Mouse (Mus musculus): ENCODE results near the gene Crygn. TPM values are rescaled to one million over a fixed set of nuclear protein-coding genes. Genes with fewer than 3 reads are reported as not detected.
"Not testable (repeated sequence)": the region's sequence is repeated elsewhere in the genome, so short reads cannot be mapped to it uniquely, and the experiment has no call there.

Crygn gene
- polyA plus RNA-seq, 1 experiment from 2014 or later = not detected

GRCm38 (mm10) chr5:24779321-24779720, 21.5 kb upstream of the Crygn start:
- ATAC-seq (ENCODE audit: insufficient number of reproducible peaks, insufficient read depth, low FRiP score, low TSS enrichment, low read depth) = no peak

GRCm38 (mm10) chr5:24778843-24779140, 21.0 kb upstream of the Crygn start:
- WGBS = 43% methylated on average over 13 of the region's 13 CpGs
- Histone ChIP-seq H3K4me1 (replicated peaks) (peaks cover 4% of the 10 kb centered on the region), H3K9ac (replicated peaks) (no peak overlapping the region), H3K9me3 (0 out of 2 replicates have a peak, but pooled peaks cover 9% of the 10 kb centered on the region), H3K4me2 (peak overlapping the region; percentile 22), H3K27ac (no peak overlapping the region), H3K27me3 (peaks cover 12% of the 10 kb centered on the region), H3K4me3 (replicated peaks) (no peak overlapping the region), H3K36me3 (no peaks in the 10 kb centered on the region)
- ATAC-seq (ENCODE audit: insufficient number of reproducible peaks, insufficient read depth, low FRiP score, low TSS enrichment, low read depth) = no peak; the same call in 1 of the 2 replicates

More at GRCm38 (mm10) chr5:24779321-24779720, 21.5 kb upstream of the Crygn start:
- Histone ChIP-seq H3K27me3 (peaks cover 12% of the 10 kb centered on the region), H3K4me3 (replicated peaks) (no peak overlapping the region), H3K4me2 (no peak overlapping the region), H3K27ac (no peak overlapping the region), H3K9ac (replicated peaks) (no peak overlapping the region), H3K9me3 (0 out of 2 replicates have a peak, but pooled peaks cover 8% of the 10 kb centered on the region), H3K36me3 (no peaks in the 10 kb centered on the region), H3K4me1 (replicated peaks) (peaks cover 4% of the 10 kb centered on the region)

GRCm38 (mm10) chr5:24778082-24778842, 20.5 kb upstream of the Crygn start:
- no peak for ATAC-seq (ENCODE audit: insufficient number of reproducible peaks, insufficient read depth, low FRiP score, low TSS enrichment, low read depth)
- H3K27me3 ChIP-seq = peaks cover 12% of the 10 kb centered on the region
- peaks cover 4% of the 10 kb centered on the region for H3K4me1 ChIP-seq (replicated peaks)
- H3K36me3 ChIP-seq = no peaks in the 10 kb centered on the region
- no peak overlapping the region for H3K9ac ChIP-seq (replicated peaks)
- 30% methylated on average over 17 of the region's 17 CpGs for WGBS
- no peak overlapping the region for H3K4me3 ChIP-seq (replicated peaks)
- 0 out of 2 replicates have a peak, but pooled peaks cover 9% of the 10 kb centered on the region for H3K9me3 ChIP-seq
- H3K27ac ChIP-seq = no peak overlapping the region
- peak overlapping the region; percentile 22 for H3K4me2 ChIP-seq

GRCm38 (mm10) chr5:24776681-24777080, 18.9 kb upstream of the Crygn start:
- WGBS = 63% methylated on average over 4 of the region's 4 CpGs
- no peak overlapping the region for H3K27ac ChIP-seq

GRCm38 (mm10) chr5:24774549-24774948, 16.7 kb upstream of the Crygn start:
- H3K9ac ChIP-seq (replicated peaks); H3K4me2 ChIP-seq; ATAC-seq (ENCODE audit: insufficient number of reproducible peaks, insufficient read depth, low FRiP score, low TSS enrichment, low read depth); H3K36me3 ChIP-seq; H3K4me1 ChIP-seq (replicated peaks); H3K27ac ChIP-seq; H3K9me3 ChIP-seq; H3K4me3 ChIP-seq (replicated peaks): not testable (repeated sequence)
- H3K27me3 ChIP-seq = peaks cover 12% of the 10 kb centered on the region
- WGBS = 92% methylated on average over 16 of the region's 16 CpGs

More at GRCm38 (mm10) chr5:24776681-24777080, 18.9 kb upstream of the Crygn start:
- no peak overlapping the region for H3K9ac ChIP-seq (replicated peaks)
- 0 out of 2 replicates have a peak, but pooled peaks cover 9% of the 10 kb centered on the region for H3K9me3 ChIP-seq
- no peak overlapping the region for H3K4me2 ChIP-seq
- H3K4me1 ChIP-seq (replicated peaks) = peaks cover 4% of the 10 kb centered on the region
- peaks cover 12% of the 10 kb centered on the region for H3K27me3 ChIP-seq
- no peaks in the 10 kb centered on the region for H3K36me3 ChIP-seq
- ATAC-seq (ENCODE audit: insufficient number of reproducible peaks, insufficient read depth, low FRiP score, low TSS enrichment, low read depth) = no peak
- no peak overlapping the region for H3K4me3 ChIP-seq (replicated peaks)

GRCm38 (mm10) chr5:24756931-24757330, 877 bp downstream of the Crygn start:
- Histone ChIP-seq H3K36me3 (no peaks in the 10 kb centered on the region), H3K4me2 (no peak overlapping the region), H3K4me3 (replicated peaks) (no peak overlapping the region), H3K27ac (no peak overlapping the region), H3K4me1 (replicated peaks) (peaks cover 8% of the 10 kb centered on the region), H3K9ac (replicated peaks) (no peak overlapping the region), H3K9me3 (no peaks in the 10 kb centered on the region), H3K27me3 (peaks cover 5% of the 10 kb centered on the region)
- ATAC-seq (ENCODE audit: insufficient number of reproducible peaks, insufficient read depth, low FRiP score, low TSS enrichment, low read depth) = no peak
- 67% methylated on average over 3 of the region's 3 CpGs for WGBS

- no peak for ATAC-seq (ENCODE audit: insufficient number of reproducible peaks, insufficient read depth, low FRiP score, low TSS enrichment, low read depth)
- Histone ChIP-seq H3K9ac (replicated peaks) (0 out of 2 replicates have a peak overlapping the region, but pooled peaks have one; percentile 78), H3K36me3 (no peaks in the 10 kb centered on the region), H3K27me3 (no peaks in the 10 kb centered on the region), H3K4me1 (replicated peaks) (peaks cover 38% of the 10 kb centered on the region), H3K9me3 (no peaks in the 10 kb centered on the region), H3K4me3 (replicated peaks) (no peak overlapping the region; the same call in 1 of the 2 replicates), H3K27ac (peak overlapping the region; percentile 94), H3K4me2 (peak overlapping the region; percentile 78)
- WGBS = 5% methylated on average over 2 of the region's 2 CpGs
These were observed 5.7 kb downstream of the Crygn start for GRCm38 (mm10) chr5:24752175-24752498.

GRCm38 (mm10) chr5:24751305-24752174, 6.3 kb downstream of the Crygn start:
- peaks cover 39% of the 10 kb centered on the region for H3K4me1 ChIP-seq (replicated peaks)
- 1% methylated on average over 25 of the region's 25 CpGs for WGBS
- H3K4me3 ChIP-seq (replicated peaks) = peak overlapping the region; percentile 56

GRCm38 (mm10) chr5:24750321-24751304, 7.2 kb downstream of the Crygn start:
- peaks cover 39% of the 10 kb centered on the region for H3K4me1 ChIP-seq (replicated peaks)

More at GRCm38 (mm10) chr5:24751305-24752174, 6.3 kb downstream of the Crygn start:
- Histone ChIP-seq H3K9me3 (no peaks in the 10 kb centered on the region), H3K9ac (replicated peaks) (peak overlapping the region; percentile 78), H3K4me2 (peak overlapping the region; percentile 78), H3K27ac (peak overlapping the region; percentile 94), H3K27me3 (no peaks in the 10 kb centered on the region), H3K36me3 (no peaks in the 10 kb centered on the region)
- ATAC-seq (ENCODE audit: insufficient number of reproducible peaks, insufficient read depth, low FRiP score, low TSS enrichment, low read depth) = peak; percentile 54

GRCm38 (mm10) chr5:24749731-24750130, 8.1 kb downstream of the Crygn start:
- Histone ChIP-seq H3K27me3 (no peaks in the 10 kb centered on the region), H3K27ac (peak overlapping the region; percentile 41; the same call in 1 of the 2 replicates), H3K4me1 (replicated peaks) (peaks cover 39% of the 10 kb centered on the region), H3K36me3 (no peaks in the 10 kb centered on the region), H3K9ac (replicated peaks) (no peak overlapping the region; the same call in 1 of the 2 replicates), H3K4me2 (peak overlapping the region; percentile 78), H3K4me3 (replicated peaks) (peak overlapping the region; percentile 56), H3K9me3 (no peaks in the 10 kb centered on the region)
- ATAC-seq (ENCODE audit: insufficient number of reproducible peaks, insufficient read depth, low FRiP score, low TSS enrichment, low read depth) = peak; percentile 8; the same call in 1 of the 2 replicates
- 50% methylated on average over 5 of the region's 5 CpGs for WGBS

More at GRCm38 (mm10) chr5:24750321-24751304, 7.2 kb downstream of the Crygn start:
- H3K36me3 ChIP-seq = no peaks in the 10 kb centered on the region
- no peaks in the 10 kb centered on the region for H3K27me3 ChIP-seq
- peak overlapping the region; percentile 78 for H3K4me2 ChIP-seq
- 2% methylated on average over 59 of the region's 59 CpGs for WGBS
- H3K4me3 ChIP-seq (replicated peaks) = peak overlapping the region; percentile 56
- H3K27ac ChIP-seq = peak overlapping the region; percentile 94
- peak; percentile 48 for ATAC-seq (ENCODE audit: insufficient number of reproducible peaks, insufficient read depth, low FRiP score, low TSS enrichment, low read depth)
- peak overlapping the region; percentile 78 for H3K9ac ChIP-seq (replicated peaks)
- no peaks in the 10 kb centered on the region for H3K9me3 ChIP-seq
